Mouse (Mus musculus): ENCODE measurements around the gene Tiprl.

The Tiprl gene

DNA sequence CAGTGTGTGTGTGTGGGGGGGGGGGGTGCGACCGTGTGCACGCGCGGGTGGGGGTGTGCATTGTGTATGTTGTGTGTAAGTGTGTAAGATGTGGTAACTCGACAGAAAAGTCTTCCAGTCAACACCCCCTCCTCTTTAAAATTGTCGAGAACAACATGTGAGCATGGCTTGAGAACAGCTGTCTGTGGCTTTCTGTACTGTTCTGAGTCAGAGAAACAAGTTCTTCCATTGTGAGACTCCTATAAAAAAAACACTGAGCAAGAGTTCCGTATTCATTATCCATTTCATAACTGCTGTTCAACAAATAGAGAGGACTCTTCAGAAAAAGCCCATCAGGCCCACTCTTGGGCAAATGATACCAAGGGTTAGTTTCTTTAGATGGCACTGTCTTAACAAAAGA is 36.0 kb downstream of the Tiprl start:
- no peak for DNase-seq

DNA sequence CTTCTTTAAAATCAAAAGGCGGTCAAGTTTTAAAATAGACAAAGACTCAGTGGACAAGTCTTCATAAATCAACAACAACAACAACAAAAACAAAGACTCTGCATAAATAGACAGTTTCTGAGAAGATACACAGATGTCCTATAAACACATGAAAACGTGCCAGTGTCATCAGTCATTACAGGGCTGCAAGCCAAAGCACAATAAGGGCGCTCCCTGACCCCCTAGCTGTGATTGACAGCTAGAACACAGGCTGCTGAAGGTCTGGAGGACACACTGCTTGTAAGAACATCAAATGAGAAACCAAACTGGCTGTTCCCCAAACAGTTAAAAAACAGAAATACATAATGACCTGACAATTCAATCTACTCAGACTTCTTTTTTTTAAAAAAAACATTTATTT is 37.2 kb downstream of the Tiprl start:
- DNase-seq, result no peak

DNA sequence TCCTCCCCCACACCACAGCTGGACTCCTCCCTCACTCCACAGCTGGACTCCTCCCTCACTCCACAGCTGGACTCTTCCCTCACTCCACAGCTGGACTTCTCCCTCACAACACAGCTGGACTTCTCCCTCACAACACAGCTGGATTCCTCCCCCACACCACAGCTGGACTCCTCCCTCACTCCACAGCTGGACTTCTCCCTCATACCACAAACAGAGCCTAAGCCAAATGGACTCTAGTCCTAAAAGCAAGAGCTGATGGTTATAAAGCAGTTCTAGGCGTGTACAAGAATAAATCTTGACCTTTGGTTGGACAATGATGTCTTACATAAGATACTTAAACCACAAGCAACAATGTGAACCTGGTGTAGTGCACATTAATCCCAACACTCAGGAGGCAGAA is 37.8 kb downstream of the Tiprl start:
- DNase-seq, result no peak

- DNase-seq, result no peak
These were observed 38.9 kb downstream of the Tiprl start for GRCm38 (mm10) chr1:165197875-165198274.

- no peak for DNase-seq
These were observed 41.3 kb downstream of the Tiprl start for GRCm38 (mm10) chr1:165195396-165195960.

GRCm38 (mm10) chr1:165194662-165195013 is 42.2 kb downstream of the Tiprl start:
- no peak for DNase-seq

DNA sequence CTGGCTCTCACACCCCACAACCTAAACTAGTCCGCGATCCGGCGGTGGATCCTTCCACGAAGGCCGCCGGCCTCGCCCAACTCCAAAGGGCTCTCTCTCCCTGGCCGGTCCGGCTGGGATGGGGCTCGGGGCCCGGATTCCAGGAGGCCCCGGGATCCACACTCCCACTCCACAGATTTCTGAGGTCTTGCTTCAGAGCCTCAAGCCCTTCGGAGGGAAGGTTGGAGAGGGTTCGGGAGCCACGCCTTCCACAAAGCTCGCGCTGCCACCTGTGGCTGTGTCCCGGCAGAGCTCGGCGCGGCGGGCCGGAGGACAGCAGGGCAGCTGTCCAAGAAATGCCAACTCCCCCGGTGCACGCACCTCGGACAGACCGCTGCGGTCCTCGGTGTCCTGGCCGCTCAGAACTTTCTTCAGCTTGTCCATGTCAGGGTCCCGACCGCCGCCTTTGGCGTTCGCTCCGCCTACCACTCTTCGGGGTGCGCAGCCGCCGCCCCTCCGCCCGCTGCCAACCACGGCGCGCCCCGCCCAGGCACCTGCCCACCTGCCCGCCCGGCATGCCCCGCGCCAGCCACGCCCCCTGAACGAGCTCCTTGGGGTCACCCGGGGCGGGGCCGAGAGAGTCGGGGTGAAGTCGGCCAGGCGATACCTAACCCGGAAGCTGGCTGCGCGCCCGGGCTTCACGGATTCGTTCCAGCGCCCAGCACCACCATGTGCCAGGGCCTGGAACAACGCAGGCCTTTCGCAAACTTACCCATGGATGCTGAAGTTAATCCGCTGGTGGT is 42.7 kb downstream of the Tiprl start, which contains the start of gene Sft2d2:
Gene Sft2d2, minus strand, starts transcription at position 559 of the 782 bp plus-strand sequence.
- DNase-seq, result peak; percentile 79

- no peak for DNase-seq
These were observed 43.4 kb downstream of the Tiprl start for GRCm38 (mm10) chr1:165193426-165193825.

DNA sequence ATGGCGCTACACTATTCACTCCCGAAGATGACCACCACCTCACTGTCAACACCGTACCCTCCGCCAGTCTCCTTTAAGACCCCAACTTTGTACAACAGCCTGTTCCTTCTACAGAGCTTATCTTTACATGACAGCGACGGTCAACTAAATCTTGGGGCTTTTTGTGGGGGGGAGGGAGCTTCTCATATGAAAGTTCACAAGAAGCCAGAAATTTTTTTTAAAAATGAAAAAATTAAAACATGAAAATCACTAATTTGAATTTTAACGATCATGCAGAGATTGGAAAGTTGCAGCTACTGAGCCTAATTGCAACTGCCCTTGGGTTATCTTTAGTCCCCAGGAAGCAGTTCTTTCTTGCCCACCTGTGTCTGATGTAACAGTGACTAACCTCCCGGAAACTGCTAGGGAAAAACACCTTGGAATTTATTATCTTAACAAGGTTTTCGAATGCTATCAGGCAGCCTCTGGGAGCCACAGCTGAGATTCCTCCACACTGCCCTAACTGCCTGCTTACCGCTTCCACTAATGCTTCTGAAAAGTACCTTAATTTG is 44.0 kb downstream of the Tiprl start:
- DNase-seq, result no peak

DNA sequence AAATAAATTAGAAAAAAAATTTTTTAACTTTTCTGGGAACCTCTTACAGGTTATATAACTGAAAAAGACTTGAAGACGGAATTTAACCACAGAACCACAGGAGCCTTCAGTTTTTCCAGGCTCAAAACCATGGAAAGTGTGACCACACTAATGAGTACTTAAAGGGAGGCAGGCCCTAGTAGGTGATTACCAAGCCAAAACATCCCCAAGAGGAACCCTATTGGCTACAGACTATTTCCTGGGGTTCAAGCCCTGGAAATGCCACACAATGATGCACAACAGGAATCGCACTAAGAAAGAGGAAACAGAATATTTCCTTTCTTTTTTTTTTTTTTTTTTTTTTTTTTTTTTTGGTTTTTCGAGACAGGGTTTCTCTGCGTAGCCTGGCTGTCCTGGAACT is 44.7 kb downstream of the Tiprl start:
- DNase-seq, result no peak

DNA sequence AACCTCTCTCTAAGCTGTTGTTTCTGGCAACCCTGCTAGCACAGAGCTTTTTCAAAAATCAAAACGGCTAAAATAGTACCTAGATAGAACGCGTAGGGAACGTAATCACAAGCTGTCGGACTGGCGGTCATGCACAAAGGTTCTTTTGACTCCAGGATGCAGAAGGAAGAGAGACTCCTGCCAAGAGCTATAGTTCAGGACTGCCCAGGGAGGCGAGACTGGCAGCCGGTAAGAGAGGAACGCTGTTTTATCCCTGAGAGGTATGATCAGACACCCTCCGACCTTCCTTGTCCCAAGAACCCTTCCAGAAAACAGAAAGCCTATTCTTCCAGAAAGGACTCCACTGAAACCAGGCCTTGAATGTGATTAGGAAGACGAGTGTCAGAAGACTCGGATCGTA is 45.2 kb downstream of the Tiprl start:
- DNase-seq, result no peak

- no peak for DNase-seq
These were observed 46.1 kb downstream of the Tiprl start for GRCm38 (mm10) chr1:165190571-165191273.

DNA sequence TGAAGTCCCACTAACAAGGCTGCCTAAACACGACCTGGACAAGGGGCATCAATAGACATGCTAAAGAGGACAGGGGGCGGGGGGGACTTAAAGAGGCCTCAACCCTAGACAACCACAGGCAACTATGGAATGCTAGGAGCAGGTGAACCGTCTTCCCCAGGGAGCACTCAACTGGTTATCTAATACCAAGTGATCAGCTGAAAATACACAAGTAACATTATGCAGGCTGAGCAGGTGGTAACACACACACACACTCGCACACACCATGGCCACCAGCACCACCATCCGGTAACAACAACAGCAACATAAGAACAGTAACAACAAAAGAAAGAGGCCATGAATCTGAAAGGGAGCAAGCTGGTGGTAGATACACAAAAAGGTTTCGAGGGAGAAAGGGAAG is 46.7 kb downstream of the Tiprl start:
- DNase-seq, result no peak

DNA sequence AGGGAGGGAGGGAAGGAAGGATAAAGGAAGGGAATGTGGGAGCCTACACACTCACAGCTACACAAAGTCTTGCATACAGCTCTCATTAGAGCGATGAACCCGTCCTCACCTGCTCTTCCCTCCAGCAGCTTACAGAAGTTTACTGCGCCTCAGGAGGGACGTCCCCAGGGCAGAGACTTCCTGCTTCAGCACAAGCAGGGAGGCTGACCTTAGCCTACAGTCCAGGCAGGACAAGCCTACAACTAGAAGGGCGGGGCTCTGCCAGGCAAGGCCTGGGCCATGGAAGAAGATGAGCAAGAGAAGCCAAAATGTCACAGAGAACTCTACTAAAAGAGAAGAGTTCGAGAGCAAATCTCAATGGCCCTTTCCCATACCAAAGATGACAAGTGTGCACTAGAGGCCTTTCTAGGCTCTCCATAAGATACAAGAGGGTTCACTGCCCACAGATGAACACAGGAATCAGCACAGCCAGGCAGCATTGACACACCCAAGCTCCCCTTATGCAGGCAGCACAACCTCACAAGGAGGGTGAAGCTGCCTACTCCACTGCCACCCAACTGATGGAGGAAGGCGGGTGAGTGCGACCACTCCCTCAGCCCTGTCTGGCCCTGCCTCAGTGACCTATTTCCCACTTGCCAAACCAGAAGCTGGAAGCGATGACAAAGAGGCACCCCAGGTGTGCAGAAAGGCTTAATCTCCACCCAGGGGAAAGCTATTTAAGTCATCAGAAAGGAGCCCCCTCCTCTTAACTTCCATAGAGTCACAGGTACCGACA is 47.8 kb downstream of the Tiprl start:
- no peak for DNase-seq

DNA sequence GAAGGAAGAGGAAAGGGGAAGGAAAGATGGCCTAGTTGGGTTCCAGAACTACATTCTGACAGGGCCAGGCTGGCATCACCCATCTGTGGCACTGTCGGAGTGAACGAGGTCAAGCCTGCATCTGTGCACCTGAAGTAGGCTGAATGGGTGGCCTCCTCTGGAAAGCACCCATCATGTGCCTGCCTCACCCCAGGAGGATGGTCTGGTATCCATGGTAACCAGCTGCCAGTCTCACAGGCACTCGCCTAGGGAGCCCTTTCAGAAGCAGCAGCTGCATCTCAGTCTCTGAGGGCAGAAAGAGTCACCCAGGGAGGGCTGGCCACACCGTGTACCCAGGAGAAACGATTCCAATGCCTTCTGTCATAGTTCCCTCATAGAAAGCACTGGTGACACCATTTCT is 49.4 kb downstream of the Tiprl start:
- no peak for DNase-seq

GRCm38 (mm10) chr1:165186491-165186890 is 50.3 kb downstream of the Tiprl start:
- DNase-seq, result no peak

DNA sequence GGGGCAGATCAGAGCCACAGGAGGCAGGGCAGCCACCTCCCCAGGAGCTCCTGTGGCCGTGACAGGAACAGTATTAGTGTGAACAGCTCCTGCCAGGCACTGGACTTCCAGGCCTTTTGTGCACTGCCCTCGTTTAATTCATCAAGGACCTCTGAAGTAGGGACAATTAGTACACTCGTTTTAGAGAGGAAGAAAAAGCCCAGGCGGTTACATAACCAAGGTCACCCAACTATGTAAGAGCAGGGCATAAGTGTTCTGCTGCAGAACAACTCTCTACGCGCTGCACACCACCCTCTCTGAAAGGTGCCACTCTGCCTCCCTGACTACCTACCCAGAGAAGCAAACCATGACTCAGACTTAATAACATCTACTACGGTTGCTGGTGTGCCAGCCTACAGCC is 51.7 kb downstream of the Tiprl start:
- no peak for DNase-seq

GRCm38 (mm10) chr1:165184178-165184577 is 52.6 kb downstream of the Tiprl start:
- DNase-seq, result no peak

GRCm38 (mm10) chr1:165183400-165183799 is 53.4 kb downstream of the Tiprl start:
- DNase-seq, result no peak

DNA sequence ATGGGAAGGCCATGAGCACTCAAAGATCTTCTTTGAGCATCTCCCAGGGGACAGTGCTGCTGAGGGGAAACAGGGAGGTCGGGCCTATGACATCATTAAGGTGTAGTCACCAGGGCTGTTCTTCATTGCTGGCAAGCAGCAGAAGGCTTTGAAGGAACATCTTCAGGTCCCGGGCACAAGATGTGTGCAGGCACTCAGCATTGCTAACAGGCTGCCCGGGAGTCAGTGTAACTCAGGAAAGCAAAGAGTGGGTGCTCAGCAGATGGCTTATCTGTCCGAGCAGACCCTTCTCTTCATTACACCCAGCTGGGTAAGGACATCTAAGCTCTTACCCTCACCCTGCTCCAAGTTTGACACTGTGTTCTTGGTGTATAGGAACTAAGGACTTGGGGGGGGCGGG is 57.5 kb downstream of the Tiprl start:
- DNase-seq, result no peak

- no peak for DNase-seq
These were observed 58.7 kb downstream of the Tiprl start for GRCm38 (mm10) chr1:165178075-165178474.

DNA sequence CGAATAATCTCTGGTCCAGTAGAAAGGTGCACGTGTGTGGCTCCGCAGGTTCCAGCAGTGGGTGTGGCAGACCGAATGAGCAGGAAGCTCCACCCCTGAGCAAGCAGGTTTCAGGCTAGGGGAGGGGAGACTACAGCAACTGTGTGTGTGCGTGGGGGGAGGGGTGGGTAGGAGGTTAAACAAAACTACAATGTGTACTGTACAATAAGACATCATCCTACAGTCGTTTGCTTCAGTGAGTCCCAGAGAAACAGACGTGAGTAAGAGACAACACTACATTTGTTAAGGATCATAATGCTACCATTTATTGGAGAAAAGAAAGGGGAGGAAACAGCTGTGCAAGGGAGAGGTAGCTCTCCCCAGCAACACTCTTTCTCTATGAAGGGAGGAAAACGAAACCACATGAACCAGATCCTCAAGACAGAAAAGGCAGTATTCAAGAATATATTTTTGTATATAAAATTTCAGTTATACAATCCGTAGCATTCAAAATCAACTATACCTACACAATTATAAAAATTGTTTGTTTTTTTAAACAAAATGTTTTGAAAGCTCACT is 62.7 kb downstream of the Tiprl start:
- DNase-seq, result no peak

- no peak for DNase-seq
These were observed 65.5 kb downstream of the Tiprl start for GRCm38 (mm10) chr1:165171277-165171676.
